Mouse (Mus musculus): ENCODE measurements around the gene Pdss2.

Pdss2 gene

DNA sequence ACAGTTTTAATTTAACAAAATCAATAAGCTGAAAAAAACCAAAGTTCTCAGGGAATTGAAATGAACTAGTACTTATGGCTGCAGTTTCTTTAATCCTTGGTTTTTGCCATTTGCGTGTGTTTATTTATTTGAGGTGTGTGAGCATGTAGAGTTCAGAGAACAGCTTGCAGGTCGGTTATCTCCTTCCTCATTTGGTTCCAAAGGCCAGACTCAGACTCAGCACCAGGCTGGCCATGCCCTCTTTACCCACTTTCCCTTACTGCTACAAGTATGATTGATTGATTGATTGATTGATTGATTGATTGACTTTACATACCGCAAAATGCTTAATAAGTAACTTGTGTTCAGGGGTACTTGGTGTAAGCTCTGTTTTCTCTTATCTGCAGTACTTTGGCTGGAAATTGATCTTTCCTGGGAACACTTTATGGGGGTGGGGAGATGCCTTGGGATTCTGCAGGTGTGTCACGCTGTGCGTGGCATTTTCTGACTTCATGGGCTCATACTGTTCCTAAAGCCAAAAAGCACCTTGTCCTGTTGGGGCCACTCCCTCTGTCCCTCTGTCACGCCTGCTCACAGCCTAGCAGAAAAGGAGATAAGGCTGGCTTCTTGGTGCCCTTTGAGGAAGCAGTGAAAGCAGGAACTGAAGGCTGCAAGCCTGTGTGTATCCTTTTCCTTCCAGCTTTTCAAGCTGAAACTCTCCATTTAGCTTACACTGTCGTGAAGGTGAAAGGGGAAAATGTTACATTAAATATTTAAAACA, 91.6 kb downstream of the Pdss2 start:
- DNase-seq = no peak

DNA sequence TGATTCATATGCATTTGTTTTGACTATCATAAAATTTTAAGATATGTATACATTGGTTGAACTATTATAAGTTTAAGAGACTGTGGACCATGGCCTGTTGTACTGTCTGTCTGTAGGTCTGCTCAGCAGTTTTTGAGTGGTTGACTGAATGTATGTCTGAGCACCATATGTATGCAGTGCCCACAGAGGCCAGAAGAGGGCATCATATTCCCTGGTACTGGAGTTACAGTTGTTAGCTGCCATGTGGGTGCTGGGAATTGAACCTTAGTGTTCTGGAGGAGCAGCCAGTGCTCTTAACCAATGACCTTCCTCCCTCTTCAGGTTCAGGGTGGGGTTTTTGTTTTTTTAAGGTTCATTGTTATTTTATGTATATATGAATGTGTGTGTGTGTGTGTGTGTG, 93.9 kb downstream of the Pdss2 start:
- no peak for DNase-seq

GRCm38 (mm10) chr10:43317327-43317951, 96.2 kb downstream of the Pdss2 start:
- no peak for DNase-seq

- no peak for DNase-seq
Measured at GRCm38 (mm10) chr10:43321019-43321418, 99.7 kb downstream of the Pdss2 start.

GRCm38 (mm10) chr10:43322446-43323178, 101.3 kb downstream of the Pdss2 start:
- peak; percentile 24 for DNase-seq

GRCm38 (mm10) chr10:43323386-43323785, 102.1 kb downstream of the Pdss2 start:
- no peak for DNase-seq

DNA sequence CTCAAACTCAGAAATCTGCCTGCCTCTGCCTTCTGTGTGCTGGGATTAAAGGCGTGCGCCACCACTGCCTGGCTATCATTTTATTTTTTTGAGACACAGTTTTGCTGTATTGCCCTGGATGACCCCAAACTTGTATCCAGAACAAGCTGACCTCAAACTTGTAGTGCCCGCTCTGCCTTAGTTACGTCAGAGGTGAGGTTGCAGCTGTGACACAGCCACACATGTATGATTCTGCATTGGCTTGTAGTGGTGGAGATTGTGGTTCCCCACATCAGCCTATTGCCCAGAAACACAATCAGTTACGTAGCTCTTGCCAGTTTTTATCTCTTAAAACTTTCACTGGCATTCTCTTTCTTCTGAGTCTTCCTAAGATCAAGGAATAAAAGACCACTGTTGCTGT, 108.5 kb downstream of the Pdss2 start:
- DNase-seq = no peak

DNA sequence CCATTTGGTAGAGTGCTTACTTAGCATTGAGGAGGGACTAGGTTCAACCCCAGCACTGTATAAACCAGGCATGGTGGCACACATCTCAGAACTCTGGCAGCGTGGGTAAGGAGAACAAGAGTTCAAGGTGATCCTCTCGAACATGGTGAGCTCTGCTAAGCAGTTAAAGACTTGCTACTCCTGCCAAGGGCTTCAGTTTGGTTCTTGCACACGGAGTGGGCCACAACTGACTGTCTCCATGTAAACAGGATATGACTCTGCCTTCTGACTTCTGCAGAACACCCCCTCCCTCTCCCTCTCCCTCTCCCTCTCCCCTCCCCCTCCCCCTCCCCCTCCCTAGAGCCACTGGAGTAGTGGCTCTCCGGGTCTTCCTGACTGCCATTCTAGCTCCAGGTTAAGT, 109.4 kb downstream of the Pdss2 start:
- no peak for DNase-seq

GRCm38 (mm10) chr10:43331931-43332701, 110.8 kb downstream of the Pdss2 start:
- DNase-seq = no peak

GRCm38 (mm10) chr10:43335874-43336273, 114.6 kb downstream of the Pdss2 start:
- DNase-seq = no peak

DNA sequence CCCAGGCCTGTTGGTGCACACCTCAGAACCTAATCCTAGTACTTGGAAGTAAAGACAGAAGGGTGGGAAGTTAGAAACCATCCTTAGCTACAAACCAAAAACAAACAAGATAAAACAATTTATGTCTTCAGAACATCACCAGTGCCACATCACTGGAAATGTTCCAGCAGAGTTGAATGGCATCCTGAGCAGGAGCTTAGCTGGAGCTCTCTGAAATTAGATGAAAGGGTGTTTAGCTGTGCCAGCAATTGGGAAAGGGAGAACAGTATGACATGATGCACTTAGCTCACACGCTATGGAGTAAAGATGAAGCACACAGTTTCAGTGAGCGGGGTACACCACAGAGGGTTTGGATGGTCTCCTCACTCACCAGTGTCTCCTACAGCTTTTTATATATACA, 115.8 kb downstream of the Pdss2 start:
- no peak for DNase-seq

DNA sequence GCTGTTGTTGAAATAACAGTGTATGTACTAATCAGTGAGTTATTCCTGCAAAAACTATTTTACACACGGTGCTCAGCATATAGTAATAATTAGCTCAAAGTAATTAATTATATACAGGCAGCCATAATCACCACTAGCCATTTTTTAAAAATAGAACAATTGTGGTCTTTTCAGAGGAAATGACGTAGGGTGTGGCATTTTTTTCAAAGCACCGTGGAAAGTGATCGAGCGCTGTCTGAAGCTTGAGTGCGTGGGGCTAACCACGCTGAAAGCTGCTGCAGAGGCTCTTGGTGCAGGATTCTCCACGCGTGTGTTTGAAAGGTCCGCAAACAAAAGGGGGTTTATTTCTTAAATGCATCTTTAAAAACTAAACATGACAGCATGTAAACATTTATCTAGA, 118.5 kb downstream of the Pdss2 start:
- no peak for DNase-seq

GRCm38 (mm10) chr10:43349718-43350117, 128.4 kb downstream of the Pdss2 start:
- DNase-seq = peak; percentile 44

DNA sequence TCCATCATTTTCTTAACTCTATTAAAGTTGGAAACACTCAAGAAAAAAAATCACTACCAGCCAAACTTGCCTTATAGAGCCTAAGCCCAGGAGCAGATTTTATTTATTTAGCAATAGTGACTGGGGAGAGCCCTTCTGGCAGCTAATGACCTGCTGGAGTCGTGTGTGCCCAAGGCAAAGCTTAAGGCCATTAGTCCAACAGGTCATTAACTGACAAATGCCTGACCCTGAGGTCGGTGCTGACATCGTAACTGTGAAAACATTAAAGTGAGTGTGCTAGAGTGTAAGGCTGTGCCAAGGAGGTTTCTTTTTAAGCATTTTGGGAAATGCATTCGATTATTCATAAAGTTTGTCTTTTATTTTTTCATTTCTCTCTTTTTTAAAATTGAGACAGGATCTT, 136.6 kb downstream of the Pdss2 start:
- DNase-seq = no peak

GRCm38 (mm10) chr10:43362947-43363346, 141.7 kb downstream of the Pdss2 start:
- DNase-seq = peak; percentile 36

- peak; percentile 32 for DNase-seq
Measured at GRCm38 (mm10) chr10:43363431-43363851, 142.2 kb downstream of the Pdss2 start.

- no peak for DNase-seq
Measured at GRCm38 (mm10) chr10:43365909-43366308, 144.6 kb downstream of the Pdss2 start.

GRCm38 (mm10) chr10:43368611-43369010, 147.3 kb downstream of the Pdss2 start:
- no peak for DNase-seq

DNA sequence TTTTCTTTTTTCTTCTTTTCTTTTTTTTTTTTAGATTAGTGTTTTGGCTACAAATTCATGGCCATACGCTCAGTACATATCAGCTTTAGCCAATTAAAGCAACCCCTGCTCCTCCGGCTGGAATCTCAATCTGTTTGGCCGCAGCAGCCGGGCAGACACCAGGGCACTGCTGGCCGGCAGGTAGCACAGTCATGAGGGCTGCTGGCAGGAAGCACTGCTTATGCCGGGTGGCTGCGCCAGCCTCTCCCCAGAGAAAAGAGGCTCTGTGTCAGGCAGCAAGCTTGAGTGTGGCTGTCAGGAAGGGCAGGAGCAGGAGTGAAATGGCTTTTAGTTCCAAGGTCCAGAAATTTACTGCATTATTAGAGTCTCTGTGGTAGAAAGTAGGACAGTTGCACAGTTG, 151.0 kb downstream of the Pdss2 start:
- no peak for DNase-seq

GRCm38 (mm10) chr10:43373035-43373434, 151.7 kb downstream of the Pdss2 start:
- no peak for DNase-seq

- DNase-seq = no peak
Measured at GRCm38 (mm10) chr10:43373666-43374065, 152.4 kb downstream of the Pdss2 start.

DNA sequence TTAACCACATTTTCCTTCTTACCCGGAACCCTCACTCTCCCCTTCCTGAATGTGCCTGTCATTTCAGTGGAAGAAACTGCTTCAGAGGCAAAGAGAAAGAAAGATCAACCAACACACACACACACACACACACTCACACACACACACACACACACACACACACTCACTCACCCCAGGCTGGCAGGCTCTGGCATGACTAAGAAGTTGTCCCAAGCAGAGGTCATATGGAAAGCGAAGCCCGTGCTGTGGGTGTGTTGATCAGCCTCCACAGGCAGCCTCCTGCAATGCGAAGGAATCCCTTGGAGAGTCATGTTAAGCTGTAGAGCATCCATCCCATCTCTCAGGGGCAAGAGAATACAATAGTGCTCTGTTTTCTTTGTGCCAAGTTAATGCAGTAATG, 154.0 kb downstream of the Pdss2 start:
- no peak for DNase-seq

GRCm38 (mm10) chr10:43376749-43377148, 155.5 kb downstream of the Pdss2 start:
- no peak for DNase-seq
